Mouse (Mus musculus): ENCODE measurements around the gene Gm16442. TPM values are rescaled to one million over a fixed set of nuclear protein-coding genes. Genes with fewer than 3 reads are reported as not detected.
"Not testable (repeated sequence)": the region's sequence is repeated elsewhere in the genome, so short reads cannot be mapped to it uniquely, and the experiment has no call there.

Gm16442 gene
- not detected for polyA plus RNA-seq (2017; shearing (Covaris generic))

DNA sequence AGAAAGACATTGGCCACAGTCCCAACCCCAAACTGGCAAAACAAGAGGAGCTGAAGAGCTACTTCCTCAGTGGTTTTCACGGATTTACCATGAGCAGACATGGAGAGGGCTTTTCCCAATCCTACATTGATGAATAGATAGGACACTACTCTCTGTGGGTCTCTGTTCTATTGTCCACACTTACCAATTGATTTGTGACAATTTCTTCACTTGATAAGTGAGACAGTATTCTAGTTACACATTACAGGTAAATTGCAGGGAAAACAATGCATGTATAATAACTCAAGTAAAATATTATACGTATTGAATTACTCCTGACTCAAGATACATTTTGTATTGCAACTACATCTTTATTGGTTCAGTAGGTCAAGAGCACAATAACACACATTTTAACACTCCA, at the start of gene Gm16442:
TSS of gene Gm16442 (minus strand) at position 101 of the 400 bp plus-strand sequence.
- ATAC-seq: not testable (repeated sequence)

- not testable (repeated sequence) for ATAC-seq
Measured at GRCm38 (mm10) chr7:20168277-20168676, 45.9 kb upstream of the Gm16442 start, which contains the start of gene Vmn1r94. TSS of gene Vmn1r94 (minus strand) at chr7:20168377.

DNA sequence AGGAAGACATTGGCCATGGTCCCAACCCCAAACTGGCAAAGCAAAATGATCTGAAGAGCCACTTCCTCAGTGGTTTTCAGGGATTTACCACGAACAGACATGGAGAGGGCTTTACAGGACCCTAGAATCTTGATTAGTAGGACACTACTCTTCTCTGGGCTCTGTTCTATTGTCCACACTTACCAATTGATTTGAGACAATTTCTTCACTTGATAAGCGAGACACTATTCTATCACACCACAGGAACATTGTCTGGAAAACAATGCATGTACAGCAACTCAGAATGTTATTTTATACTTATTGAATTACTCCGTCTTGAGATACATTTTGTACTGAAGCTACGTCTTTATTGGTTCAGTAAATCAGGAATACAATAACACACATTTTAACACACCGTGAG, 16.6 kb upstream of the Gm16442 start, which contains the start of gene Vmn1r93:
TSS of gene Vmn1r93 (minus strand) at position 101 of the 400 bp plus-strand sequence.
- not testable (repeated sequence) for ATAC-seq

DNA sequence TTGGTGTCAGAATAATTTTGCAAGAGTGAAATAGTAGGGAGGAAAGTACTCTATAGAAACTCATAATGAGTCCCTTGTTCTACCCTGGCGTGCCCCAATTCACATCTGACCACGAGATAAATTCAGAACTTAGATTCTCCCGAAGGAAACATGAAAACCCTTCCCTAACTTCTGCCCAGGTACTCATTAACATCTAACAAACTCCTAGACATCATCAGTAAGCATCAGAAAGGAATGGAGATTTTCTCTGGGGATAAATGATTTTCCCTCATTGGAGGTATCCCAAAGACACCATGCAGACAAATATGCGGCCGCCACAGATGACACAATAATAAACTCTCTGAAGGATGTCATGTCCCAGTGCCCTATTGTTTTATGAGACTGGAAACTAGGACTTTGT, 23.0 kb downstream of the Gm16442 start, which contains the start of gene Vmn1r91:
TSS of gene Vmn1r91 (plus strand) at position 301 of the 400 bp plus-strand sequence.
- not testable (repeated sequence) for ATAC-seq

DNA sequence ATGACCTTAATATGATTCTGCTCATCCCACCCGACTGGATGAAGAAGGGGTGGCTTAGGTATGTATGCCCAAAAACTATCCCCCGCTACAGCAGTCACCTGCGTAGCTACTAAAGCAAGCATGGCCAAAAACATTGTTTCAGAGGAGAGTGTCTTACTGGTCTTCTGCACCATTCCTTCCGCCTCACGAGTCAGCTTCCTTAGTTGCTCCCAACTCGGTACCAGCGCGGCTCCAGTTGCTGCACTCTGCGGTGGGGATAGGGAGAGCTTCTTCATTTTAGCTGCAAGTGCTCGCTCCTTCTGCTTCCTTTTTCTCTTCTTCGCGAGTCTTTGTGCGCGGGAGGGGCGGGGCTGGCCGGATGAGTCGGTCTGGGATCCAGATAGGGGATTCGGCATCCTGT, 44.3 kb downstream of the Gm16442 start:
- not testable (repeated sequence) for ATAC-seq

Other genes starting within 250 kb of the Gm16442 start
- gene Ceacam19, start 234.6 kb downstream of the Gm16442 start, polyA plus RNA-seq (2017; shearing (Covaris generic)): not detected
- 10 to 100 TPM; 17.4 to 24.1 TPM for gene Pvr, start 201.4 kb downstream of the Gm16442 start, polyA plus RNA-seq (2017; shearing (Covaris generic))
- 1 to 10 TPM; 7.5 to 8.9 TPM for gene Igsf23, start 171.8 kb downstream of the Gm16442 start, polyA plus RNA-seq (2017; shearing (Covaris generic))
- gene Ceacam20, start 157.2 kb downstream of the Gm16442 start, polyA plus RNA-seq (2017; shearing (Covaris generic)): not detected
- gene Nlrp9b, start 131.1 kb downstream of the Gm16442 start, polyA plus RNA-seq (2017; shearing (Covaris generic)): not detected
- gene Vmn1r91, start 22.9 kb downstream of the Gm16442 start, polyA plus RNA-seq (2017; shearing (Covaris generic)): under 1 TPM in 1 of 2 experiments, not detected in 1; 0.24 TPM
- not detected for gene Vmn1r93, start 16.5 kb upstream of the Gm16442 start, polyA plus RNA-seq (2017; shearing (Covaris generic))
- gene Vmn1r94, start 45.8 kb upstream of the Gm16442 start, polyA plus RNA-seq (2017; shearing (Covaris generic)): not detected
- gene Vmn1r95, start 71.1 kb upstream of the Gm16442 start, polyA plus RNA-seq (2017; shearing (Covaris generic)): not detected
- gene Gm6164, start 83.0 kb upstream of the Gm16442 start, polyA plus RNA-seq (2017; shearing (Covaris generic)): not detected
- gene Gm4498, start 111.2 kb upstream of the Gm16442 start, polyA plus RNA-seq (2017; shearing (Covaris generic)): not detected
- gene Gm5890, start 140.3 kb upstream of the Gm16442 start, polyA plus RNA-seq (2017; shearing (Covaris generic)): not detected
- not detected for gene Gm4133, start 211.5 kb upstream of the Gm16442 start, polyA plus RNA-seq (2017; shearing (Covaris generic))

Measured in activated CD4-positive, CD25-positive, alpha-beta regulatory T cell, adult 4 months (primary cell).